Mouse (Mus musculus) spleen, postnatal 4 days (tissue): ENCODE data around the gene Rnf207.

ENCODE experiments used
- DNase-seq, 2 experiments: peaks; one replicate each; pipeline ENCODE4 v3.0.0; 2022; ENCODE audit warnings: low spot score in 2 of 2

Rnf207 gene

DNA sequence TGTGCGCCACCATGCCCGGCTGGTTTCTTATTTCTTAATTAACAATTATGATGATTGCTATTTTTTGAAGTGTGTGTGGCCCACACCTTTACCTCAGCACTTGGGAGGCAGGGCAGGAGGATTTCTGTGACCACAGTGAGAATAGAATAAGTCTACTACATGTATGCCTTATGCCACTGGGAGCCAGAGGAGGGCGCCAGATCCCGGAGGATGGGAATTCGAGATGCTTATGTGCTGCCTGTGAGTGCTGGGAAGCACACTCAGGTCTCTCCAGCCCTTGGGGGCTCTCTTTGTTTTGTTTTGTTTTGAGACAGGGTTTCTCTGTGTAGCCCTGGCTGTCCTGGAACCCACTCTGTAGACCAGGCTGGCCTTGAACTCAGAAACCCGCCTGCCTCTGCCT lies 9.9 kb upstream of the Rnf207 start:
- peak; percentile 56 to 80 for DNase-seq

DNA sequence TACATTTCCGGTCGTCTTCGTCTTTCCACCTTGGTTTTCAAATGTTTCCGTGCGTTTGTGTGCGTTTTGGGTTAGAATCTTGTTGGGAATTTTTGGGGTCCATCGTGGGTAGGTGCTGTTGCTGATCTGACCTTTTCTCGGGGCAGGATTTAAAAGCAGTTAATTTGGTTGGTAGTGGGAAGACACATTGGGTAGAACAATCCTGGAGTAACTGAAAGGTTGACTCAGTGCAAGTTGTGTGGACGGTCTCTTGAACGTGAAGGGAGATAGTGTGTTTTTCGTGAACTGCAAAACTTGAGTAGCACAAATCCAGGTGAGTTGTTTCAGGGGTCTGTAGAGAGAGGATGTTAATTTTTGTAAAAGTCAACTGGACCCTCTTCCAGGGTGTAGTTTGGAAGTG lies 7.8 kb upstream of the Rnf207 start:
- DNase-seq: no peak

DNA sequence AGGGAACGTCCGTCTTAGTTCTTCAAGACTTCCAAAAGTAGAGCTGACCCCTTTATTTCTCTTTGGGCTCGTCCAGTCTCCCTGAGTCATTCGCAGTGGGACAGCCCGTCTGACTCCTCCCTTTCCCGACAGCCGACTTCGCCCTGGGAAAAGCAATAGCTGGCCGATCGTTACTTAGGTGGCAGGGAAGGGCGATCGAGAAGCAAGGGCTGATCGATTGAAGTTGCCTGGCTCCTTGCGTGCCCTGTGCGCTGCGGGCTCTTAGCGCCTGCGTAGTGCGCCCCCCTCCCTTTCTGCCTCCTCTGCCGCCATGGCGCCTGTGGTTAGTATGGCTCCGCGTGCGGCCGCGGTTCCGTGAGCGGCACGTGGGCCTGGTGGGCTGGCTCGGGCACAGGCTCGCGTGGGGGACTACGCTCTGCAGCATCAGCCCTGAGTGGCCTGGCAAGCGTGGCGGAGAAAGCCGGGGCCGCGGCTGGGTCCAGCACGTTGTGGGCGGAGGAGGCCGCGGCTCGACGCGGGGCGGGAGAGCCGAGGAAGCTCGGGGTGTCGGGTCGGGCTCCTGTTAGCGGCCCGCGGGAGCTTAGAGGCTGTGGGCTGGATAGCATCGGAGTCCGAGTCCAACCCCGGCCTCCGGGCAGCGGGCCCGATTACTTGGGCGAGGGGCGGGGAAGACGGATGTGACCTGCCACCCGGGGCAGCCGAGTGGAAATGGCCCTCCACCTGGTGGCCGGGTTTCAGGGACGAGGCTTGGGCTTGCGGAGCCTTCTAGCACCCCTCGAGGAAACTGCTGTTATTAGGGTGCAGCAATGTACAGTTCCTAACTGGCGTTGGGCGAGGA lies 7.0 kb upstream of the Rnf207 start, which contains the start of gene Rpl22:
Gene Rpl22 (plus strand): TSS at position 169 of the 838 bp plus-strand sequence.
- peak; percentile 88 to 91 for DNase-seq

GRCm38 (mm10) chr4:152324641-152325562 lies 6.1 kb upstream of the Rnf207 start:
- DNase-seq: no peak

DNA sequence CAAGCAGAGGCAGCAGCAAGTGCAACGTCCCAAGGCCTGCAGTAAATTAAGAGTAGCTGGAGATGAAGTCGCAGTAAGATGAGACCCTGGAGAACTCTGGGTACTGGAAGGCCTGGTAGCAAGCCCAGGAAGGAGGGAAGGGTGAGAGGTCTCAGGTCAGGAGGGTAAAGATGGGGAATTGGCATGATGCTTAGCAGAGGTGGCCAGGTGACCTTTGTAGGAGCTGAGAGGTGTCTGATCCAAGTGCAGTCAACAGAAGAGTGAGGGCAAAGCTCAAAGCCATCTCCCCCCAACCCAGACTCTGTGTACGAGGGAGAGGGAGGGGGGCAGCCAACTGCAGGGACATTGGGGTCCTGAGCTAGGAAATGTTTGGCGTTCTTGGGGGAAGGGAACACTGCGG lies 2.7 kb upstream of the Rnf207 start:
- DNase-seq: no peak

DNA sequence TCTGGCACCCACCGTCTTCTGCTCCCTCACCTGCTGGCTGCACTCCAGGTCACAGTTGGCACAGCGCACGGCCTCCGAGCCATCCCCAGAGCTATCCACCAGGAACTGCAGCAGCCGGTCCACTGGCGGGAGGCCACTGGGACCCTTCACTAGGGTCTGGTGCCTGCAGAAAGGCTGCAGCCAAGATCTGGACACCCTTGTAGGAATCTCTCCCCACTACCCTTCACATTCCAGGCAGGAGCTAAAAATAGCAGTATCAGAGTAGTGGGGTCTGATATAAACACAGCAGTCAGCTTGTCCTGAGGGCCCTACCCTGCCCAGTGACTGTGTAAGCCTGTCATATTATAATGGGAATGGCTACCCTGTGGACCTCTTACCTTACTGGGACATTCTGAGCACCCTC lies 1.2 kb downstream of the Rnf207 start:
- DNase-seq: no peak

DNA sequence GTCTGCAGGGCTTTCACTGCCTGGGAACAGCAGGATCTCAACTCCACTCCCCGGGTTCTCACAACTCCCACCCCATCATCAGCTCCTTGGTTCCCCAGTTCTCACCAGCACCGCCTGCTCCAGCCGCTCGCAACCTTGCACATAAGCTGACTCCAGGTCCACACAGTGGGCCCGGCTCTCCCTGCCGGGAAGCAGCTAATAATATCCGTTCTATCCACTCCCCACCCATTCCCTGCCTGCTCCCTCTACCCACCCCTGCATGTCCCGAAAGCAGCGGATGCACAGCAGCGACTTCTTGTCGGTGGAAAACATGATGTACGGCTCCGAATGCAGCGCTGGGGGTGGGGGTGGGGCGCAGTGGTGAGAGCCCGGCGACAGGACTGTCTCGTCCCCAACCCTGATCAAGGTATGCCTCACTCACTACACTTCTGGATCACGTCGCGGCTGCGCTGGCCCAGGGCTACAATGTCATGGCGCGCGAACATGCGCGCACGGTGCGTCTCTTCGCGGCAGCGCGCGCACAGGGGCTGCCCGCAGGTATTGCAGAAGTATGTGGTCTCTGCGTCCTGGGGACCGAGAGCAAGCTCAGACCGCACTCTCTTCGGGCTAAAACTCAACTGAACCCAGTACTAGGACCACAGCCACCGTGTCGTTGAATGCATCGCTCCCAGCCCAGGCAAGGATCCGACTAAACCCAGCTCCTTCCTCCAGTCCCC lies 3.1 kb downstream of the Rnf207 start:
- no peak for DNase-seq

DNA sequence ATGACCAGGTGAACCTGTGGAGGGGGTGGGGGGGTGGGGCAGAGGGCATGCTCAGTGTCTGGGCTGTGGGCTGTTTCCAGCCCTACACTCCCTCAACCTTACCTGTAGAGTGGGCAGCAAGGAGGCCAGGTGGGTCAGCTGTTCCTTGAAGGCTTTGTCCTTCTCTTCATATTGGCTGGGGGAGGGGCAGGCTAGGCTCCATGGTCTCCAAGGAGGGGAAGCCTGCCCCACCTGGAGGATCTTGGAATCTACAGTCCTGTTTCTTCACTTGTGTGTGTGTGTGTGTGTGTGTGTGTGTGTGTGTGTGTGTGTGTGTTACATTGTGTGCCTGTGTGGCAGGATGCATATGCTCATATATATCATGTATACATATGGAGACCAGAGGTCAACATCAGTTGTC lies 4.9 kb downstream of the Rnf207 start:
- no peak for DNase-seq

DNA sequence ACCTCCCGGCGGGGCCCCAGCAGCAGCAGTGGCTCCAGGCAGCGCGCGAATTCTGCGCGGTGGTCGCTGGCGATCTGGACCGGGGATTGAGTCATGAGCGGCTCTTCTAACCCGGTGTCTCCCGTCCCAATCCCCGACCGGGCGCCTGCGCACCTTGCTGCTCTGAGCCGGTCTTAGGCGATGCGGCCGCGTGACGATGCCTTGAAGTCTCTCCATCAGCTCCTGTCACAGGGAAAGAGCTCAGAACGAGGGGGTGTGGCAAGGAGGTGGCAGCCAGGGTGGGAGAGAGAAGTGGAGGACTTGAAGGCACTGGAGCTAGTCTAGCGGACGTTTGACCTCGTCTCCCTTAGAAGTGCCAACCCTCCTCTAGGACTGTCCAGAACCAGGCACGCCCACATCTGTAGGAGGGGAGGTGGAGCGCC lies 5.6 kb downstream of the Rnf207 start:
- DNase-seq: no peak

DNA sequence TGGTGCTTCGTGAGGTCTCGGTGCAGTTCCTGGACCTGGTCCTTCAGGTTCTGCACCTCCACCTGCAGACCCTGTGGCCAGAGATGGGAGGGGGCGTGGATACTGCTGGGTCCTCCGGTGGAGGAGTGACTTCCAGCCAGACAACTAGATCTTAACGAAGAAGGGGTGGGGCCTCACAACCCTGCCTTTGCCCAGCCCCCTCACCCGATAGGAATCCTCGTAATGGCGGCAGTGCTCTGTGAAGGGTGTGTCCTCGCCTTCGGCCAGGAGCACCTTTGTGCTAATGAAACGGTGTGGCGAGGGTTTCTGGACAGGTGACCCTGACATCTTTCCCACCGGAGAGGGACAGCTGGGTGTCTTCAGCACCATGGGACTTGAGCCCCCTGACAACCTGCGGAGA lies 6.6 kb downstream of the Rnf207 start:
- no peak for DNase-seq

DNA sequence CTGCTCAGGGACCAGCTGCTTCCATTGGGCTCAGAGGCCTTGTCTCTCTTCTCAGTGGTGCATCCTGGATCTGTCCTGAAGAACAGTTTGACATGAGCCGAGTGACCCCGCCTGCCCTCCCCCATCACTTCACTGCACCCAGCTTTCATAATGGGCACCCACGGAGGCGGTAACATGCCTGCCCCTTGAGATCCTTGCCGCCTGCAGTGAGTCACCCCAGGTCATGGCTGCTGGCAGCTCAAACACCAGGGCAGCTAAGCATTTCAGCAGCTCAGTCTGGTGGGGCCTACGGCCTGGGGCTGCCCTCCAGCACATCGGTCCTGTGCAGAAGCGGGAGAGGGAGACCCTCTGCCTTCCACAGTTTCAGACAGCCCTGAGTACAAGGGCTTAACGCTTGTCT lies 11.3 kb downstream of the Rnf207 start:
- no peak for DNase-seq

DNA sequence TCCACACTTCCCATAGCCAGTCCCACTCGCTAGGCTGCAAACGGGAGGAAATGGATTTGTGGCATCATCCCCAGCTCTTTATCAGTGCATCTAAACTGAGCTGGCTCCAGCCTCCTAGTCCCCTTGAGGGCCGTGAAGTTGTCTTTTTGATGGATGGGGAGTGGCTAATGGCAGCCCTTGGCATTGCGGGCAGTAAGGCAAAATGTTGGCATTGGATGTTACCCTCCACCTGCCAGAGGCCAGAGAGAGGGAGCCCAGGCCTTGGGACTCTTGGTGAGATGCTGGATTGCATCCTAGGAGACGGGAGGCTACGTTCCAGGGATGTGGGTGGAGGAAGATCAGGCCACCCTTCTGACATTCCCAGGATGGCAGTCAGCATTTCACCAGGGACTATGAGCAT lies 12.8 kb downstream of the Rnf207 start:
- DNase-seq: no peak

- no peak for DNase-seq
Observed at GRCm38 (mm10) chr4:152304685-152305084, 14.1 kb downstream of the Rnf207 start.

DNA sequence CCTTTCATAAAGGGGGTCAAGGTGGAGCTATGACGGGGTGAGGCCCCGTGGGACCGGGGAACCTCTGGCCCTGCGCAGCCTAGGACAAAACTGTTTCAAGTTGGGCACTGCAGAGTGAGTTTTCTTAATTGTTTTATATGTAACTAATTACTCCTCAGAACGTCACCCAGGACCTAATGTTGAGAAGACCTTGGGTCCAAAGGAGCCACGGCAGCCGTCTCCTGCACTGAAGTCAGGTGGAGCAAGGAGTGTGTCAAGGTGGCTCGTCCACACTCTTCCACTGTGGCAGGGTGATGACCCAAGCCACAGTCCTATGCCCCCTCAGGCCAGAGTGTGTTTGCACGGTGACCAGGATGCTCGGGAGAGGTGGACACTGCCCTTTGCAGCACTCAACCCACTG lies 15.6 kb downstream of the Rnf207 start:
- DNase-seq: no peak

GRCm38 (mm10) chr4:152302012-152302411 lies 16.8 kb downstream of the Rnf207 start:
- no peak for DNase-seq

DNA sequence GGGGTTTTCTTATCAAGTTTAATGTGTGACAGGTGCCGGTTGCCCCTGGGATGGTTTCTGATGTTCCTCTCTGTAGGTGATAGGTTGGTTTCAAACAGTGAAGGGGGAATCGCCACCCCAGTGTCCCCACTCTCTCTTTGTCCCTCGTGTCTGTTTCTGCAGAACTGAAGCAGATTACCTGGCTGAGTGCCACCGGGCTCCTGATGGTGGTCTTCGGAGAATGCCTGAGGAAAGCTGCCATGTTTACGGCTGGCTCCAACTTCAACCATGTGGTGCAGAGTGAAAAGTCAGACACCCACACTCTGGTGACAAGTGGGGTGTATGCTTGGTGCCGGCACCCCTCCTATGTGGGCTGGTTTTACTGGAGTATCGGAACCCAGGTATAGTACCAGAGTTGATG lies 18.4 kb downstream of the Rnf207 start:
- no peak for DNase-seq

DNA sequence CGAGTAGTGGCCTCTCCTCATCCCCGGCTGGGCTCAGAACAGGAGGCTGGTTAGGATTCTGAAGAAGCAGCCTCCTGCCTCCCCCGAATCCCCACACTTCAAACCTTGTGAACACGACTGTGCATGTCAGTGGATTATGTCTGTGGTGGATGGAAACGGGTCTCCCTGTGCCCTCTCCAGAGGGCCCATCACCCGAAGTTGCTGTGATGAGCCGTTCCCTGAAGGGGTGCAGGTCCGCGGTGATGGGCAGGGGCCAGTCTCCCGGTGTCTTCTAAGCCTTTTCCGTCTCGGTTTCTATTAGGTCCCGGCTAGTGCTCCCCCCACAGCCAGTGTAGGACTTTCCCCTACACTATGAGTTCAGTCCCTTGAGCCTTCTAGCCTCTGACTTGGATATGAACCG lies 20.0 kb downstream of the Rnf207 start:
- no peak for DNase-seq

DNA sequence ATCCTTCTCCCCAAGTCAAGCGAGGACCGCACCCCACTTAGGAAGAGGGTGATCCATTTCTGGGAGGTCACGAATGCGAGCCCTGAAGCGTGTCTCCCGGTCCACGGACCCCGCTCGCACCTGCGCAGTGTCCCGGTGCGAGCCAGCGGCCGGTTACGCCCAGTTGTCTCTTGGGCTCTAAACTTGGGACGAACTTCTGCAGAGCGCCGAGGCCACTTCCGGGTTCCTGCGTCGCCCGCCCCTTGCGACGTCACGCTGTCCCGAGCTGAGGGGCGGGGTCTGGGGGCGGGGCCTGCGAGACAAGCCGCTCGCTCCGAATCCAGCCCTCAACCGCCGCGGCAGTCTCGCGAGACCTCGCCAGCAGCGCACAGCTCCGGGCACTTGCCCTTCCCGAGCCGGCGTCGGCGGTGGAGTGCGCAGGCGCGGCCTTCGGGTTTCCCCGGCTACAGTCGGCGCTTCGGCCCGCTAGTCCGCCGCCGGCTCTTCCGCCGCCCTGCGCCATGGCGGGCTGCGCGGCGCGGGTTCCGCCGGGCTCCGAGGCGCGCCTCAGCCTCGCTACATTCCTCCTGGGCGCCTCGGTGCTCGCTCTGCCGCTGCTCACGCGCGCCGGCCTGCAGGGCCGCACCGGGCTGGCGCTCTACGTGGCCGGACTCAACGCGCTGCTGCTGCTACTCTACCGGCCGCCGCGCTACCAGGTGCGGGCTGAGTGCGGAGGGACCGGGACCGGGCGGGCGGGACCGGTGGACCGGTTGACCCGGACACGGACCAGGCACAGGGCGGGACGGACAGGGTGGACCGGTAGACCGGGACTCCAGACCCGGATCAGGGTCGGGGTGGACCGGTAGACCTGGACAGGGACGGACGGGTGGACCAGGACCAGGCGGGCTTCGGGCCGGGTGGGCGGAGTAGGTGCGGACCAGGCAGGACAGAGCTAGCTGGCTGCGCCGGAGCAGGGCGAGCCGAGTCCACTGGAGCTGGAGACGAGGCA lies 21.6 kb downstream of the Rnf207 start, which contains the start of gene Icmt:
Gene Icmt (plus strand): TSS at position 354 of the 988 bp plus-strand sequence.
- DNase-seq: peak; percentile 100

DNA sequence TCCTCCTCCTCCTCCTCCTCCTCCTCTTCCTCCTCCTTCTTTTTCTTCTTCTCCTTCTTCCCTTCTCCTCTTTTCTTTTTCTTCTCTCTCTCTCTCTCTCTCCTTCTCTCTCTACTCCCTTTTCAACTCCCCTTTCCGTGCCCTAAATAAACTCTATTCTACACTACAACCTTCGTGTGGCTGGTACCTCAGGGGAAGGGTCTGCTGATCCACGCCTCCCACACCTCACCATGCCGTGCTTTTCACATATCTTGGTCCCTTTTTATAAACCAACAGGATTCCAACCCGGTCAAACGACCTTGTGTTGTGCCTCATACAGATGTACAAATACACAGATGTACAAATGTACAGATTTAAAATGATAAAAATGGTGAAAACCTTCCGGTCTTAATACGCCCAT lies 22.4 kb downstream of the Rnf207 start:
- no peak for DNase-seq

DNA sequence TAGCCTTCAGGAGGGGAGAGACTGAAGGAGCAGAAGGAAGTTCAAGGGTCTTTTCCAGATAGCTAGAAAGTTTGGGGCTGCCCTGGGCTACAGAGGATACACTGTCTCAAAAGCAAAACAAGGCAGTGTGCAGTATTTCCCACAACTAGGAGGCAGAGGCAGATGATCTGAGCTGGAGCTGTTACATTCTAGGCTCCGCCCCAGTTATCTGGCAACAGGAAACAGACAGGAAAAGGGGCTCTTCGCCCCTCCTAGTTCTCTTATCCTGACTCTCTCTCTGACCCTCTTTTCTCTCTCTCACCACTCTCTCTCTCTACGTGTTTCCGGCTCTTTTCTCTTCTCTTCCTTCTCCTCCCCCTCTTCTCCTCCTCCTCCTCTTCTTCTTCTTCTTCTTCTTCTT lies 22.9 kb downstream of the Rnf207 start:
- no peak for DNase-seq
